Mouse (Mus musculus) liver, embryonic 11.5 days (tissue): ENCODE results near the gene Sec23a. TPM values are rescaled to one million over a fixed set of nuclear protein-coding genes. Genes with fewer than 3 reads are reported as not detected.

Experiments
- ATAC-seq: fragments of 200-750 bp; cut with Nextera tagmentation; replicated peaks from 2 replicates; pipeline ENCODE4 v1.8.0; 2017; ENCODE audit warnings: moderate number of reproducible peaks, mild to moderate bottlenecking, moderate TSS enrichment, moderate library complexity; ENCODE audit not compliant: low FRiP score
- DNase-seq: peaks from one replicate; pipeline ENCODE4 v3.0.0-alpha.2; 2017; ENCODE audit warnings: low spot score
- H3K27ac ChIP-seq: fragments of 300-500 bp; sonication (generic); 2 replicates; pipeline ENCODE4 v1.5.1; 2014; ENCODE audit warnings: mild to moderate bottlenecking, low read depth, low read length, control low read depth
- H3K27me3 ChIP-seq: fragments of 300-500 bp; sonication (generic); replicated peaks from 2 replicates; pipeline ENCODE4 v1.6.1; 2014; ENCODE audit warnings: low read length, mixed read lengths; ENCODE audit not compliant: control insufficient read depth, insufficient read depth
- H3K36me3 ChIP-seq: fragments of 300-500 bp; sonication (generic); 2 replicates; pipeline ENCODE4 v1.6.1; 2014; ENCODE audit warnings: mild to moderate bottlenecking, low read length, moderate library complexity, mixed read lengths; ENCODE audit not compliant: control insufficient read depth, insufficient read depth
- H3K4me1 ChIP-seq: fragments of 300-500 bp; sonication (generic); replicated peaks from 2 replicates; pipeline ENCODE4 v1.6.1; 2014; ENCODE audit warnings: low read length, mixed read lengths; ENCODE audit not compliant: control insufficient read depth, insufficient read depth
- H3K4me2 ChIP-seq: fragments of 300-500 bp; sonication (generic); 2 replicates; pipeline ENCODE4 v1.6.1; 2014; ENCODE audit warnings: mild to moderate bottlenecking, control low read depth, moderate library complexity
- H3K4me3 ChIP-seq: fragments of 300-500 bp; sonication (generic); 2 replicates; pipeline ENCODE4 v1.5.1; 2014; ENCODE audit warnings: low read depth, low read length, control low read depth
- H3K9ac ChIP-seq: fragments of 300-500 bp; sonication (generic); 2 replicates; pipeline ENCODE4 v1.6.1; 2014; ENCODE audit warnings: low read depth, low read length, control low read depth
- H3K9me3 ChIP-seq: fragments of 300-500 bp; sonication (generic); 2 replicates; pipeline ENCODE4 v1.6.1; 2016; ENCODE audit warnings: low read length, inconsistent platforms, mixed read lengths; ENCODE audit not compliant: control insufficient read depth
- WGBS: fragments of 180-500 bp; shearing (Covaris S2); extraction: QIAGEN DNeasy Blood & Tissue Kit; methylation state at CpG from one replicate; pipeline ENCODE4 v1.1.7; 2014; 5-methylcytosine and 5-hydroxymethylcytosine counted together
- polyA plus RNA-seq: library from polyadenylated mRNA; unstranded; fragments of >200 nt; fragmentation: Nextera tagmentation; extraction: Ambion mirVana; gene quantifications from 2 replicates; pipeline ENCODE4 v1.2.1, GENCODE M21; 2014

The Sec23a gene
- polyA plus RNA-seq, 1 experiment from 2014 or later: 42.5 TPM

DNA sequence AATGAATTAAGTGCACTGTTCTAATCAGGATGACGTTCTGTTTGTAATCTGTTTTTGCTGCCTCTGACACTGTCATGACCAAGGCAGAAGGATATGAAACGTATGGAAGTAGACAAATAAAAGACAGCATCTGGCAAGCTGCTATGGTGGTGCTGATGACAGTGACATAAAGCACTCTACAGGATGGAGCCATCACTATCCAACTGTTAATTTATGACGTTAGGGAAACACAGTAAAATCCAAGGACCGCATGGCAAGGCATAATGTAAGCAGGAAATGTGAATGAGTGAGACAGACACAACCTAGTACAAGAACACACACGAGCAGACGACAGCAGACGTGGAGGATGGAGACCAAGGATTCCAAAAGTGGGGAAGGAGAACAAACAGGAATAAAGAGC, 55.2 kb downstream of the Sec23a start:
- Histone ChIP-seq H3K36me3 (no peaks in the 10 kb centered on the region), H3K4me3 (no peak overlapping the region), H3K27ac (no peak overlapping the region), H3K4me2 (no peak overlapping the region), H3K4me1 (no peaks in the 10 kb centered on the region), H3K27me3 (no peaks in the 10 kb centered on the region), H3K9me3 (no peaks in the 10 kb centered on the region), H3K9ac (no peak overlapping the region)
- DNase-seq (no peak), ATAC-seq (no peak)
- WGBS: 71% methylated on average over 7 of the region's 7 CpGs

GRCm38 (mm10) chr12:58956162-58956561, 55.7 kb downstream of the Sec23a start:
- no peak overlapping the region for H3K9ac ChIP-seq
- no peaks in the 10 kb centered on the region for H3K4me1 ChIP-seq
- ATAC-seq (no peak; the same call in 1 of the 2 replicates), DNase-seq (no peak)
- no peaks in the 10 kb centered on the region for H3K27me3 ChIP-seq
- no peak overlapping the region for H3K4me3 ChIP-seq
- H3K4me2 ChIP-seq: no peak overlapping the region
- WGBS: 79% methylated on average over 7 of the region's 7 CpGs
- no peaks in the 10 kb centered on the region for H3K9me3 ChIP-seq
- no peak overlapping the region for H3K27ac ChIP-seq
- no peaks in the 10 kb centered on the region for H3K36me3 ChIP-seq

DNA sequence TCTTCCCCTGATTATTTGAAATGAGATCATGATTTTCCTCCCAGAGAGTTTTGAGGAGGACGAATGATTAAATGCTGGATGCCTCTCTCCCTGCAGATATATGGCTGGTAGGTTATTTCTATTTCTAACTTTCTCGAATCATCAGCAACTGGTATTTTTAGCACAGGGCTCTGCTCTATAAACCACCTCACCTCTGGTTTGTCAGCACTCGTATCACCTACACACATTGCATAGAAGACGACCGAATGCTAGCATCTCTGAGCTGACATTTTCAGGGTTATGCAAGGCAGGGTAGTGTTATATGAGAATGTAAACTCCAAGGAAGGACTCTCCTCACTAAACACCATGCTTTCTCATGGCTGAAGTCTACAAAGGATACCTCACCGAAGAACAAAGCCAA, 63.9 kb downstream of the Sec23a start:
- no peaks in the 10 kb centered on the region for H3K27me3 ChIP-seq
- H3K4me3 ChIP-seq: no peak overlapping the region
- no peak overlapping the region for H3K4me2 ChIP-seq
- no peak overlapping the region for H3K27ac ChIP-seq
- ATAC-seq (no peak), DNase-seq (no peak)
- WGBS: 77% methylated on average over 6 of the region's 6 CpGs
- no peaks in the 10 kb centered on the region for H3K36me3 ChIP-seq
- no peaks in the 10 kb centered on the region for H3K9me3 ChIP-seq
- no peak overlapping the region for H3K9ac ChIP-seq
- H3K4me1 ChIP-seq: no peaks in the 10 kb centered on the region

GRCm38 (mm10) chr12:58947231-58947630, 64.6 kb downstream of the Sec23a start:
- no peak overlapping the region for H3K4me2 ChIP-seq
- 17% methylated on average over 4 of the region's 4 CpGs for WGBS
- H3K27me3 ChIP-seq: no peaks in the 10 kb centered on the region

DNA sequence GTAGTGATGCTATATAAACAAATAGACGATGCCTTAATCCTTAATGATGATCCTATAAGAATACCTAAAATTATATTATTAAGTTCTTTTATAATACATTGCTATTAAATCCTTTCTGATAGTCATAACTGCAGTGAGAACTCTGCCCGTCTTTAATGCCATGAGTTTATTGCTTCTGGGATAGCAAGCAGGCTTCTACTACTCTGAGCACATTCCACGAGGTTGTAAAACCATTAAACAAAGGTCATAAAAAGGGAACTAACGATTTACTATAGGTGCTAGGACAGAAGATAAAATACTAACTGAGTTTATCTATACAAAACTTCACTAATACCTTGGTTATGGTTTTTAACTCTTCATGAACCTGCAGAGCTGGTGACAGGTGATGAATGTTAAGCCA, 69.3 kb downstream of the Sec23a start:
- DNase-seq (no peak), ATAC-seq (no peak)
- Histone ChIP-seq H3K4me1 (no peaks in the 10 kb centered on the region), H3K4me3 (no peak overlapping the region), H3K4me2 (no peak overlapping the region), H3K9ac (no peak overlapping the region), H3K27ac (no peak overlapping the region), H3K27me3 (no peaks in the 10 kb centered on the region), H3K9me3 (no peaks in the 10 kb centered on the region), H3K36me3 (no peaks in the 10 kb centered on the region)
- WGBS: 69% methylated on average over 4 of the region's 4 CpGs

More at GRCm38 (mm10) chr12:58947231-58947630, 64.6 kb downstream of the Sec23a start:
- Histone ChIP-seq H3K27ac (no peak overlapping the region), H3K36me3 (no peaks in the 10 kb centered on the region), H3K4me1 (no peaks in the 10 kb centered on the region), H3K9ac (no peak overlapping the region), H3K9me3 (no peaks in the 10 kb centered on the region), H3K4me3 (no peak overlapping the region)
- no peak for DNase-seq
- ATAC-seq: no peak

- Histone ChIP-seq H3K9me3 (no peaks in the 10 kb centered on the region), H3K36me3 (no peaks in the 10 kb centered on the region), H3K4me3 (no peak overlapping the region), H3K27me3 (no peaks in the 10 kb centered on the region), H3K27ac (no peak overlapping the region), H3K9ac (no peak overlapping the region), H3K4me2 (no peak overlapping the region), H3K4me1 (no peaks in the 10 kb centered on the region)
- WGBS: 23% methylated on average over 4 of the region's 4 CpGs
- DNase-seq (no peak), ATAC-seq (no peak)
These were observed 77.2 kb downstream of the Sec23a start for GRCm38 (mm10) chr12:58934580-58934979.

- Histone ChIP-seq H3K36me3 (no peaks in the 10 kb centered on the region), H3K4me1 (no peaks in the 10 kb centered on the region), H3K4me2 (no peak overlapping the region), H3K9ac (no peak overlapping the region), H3K4me3 (no peak overlapping the region), H3K27me3 (no peaks in the 10 kb centered on the region), H3K27ac (no peak overlapping the region), H3K9me3 (no peaks in the 10 kb centered on the region)
- ATAC-seq (no peak), DNase-seq (no peak)
- WGBS: 87% methylated on average over 15 of the region's 15 CpGs
These were observed 86.8 kb downstream of the Sec23a start for GRCm38 (mm10) chr12:58924996-58925395.

GRCm38 (mm10) chr12:58924025-58924424, 87.8 kb downstream of the Sec23a start:
- Histone ChIP-seq H3K9ac (no peak overlapping the region), H3K9me3 (no peaks in the 10 kb centered on the region), H3K27ac (no peak overlapping the region), H3K4me1 (no peaks in the 10 kb centered on the region), H3K4me2 (no peak overlapping the region), H3K36me3 (no peaks in the 10 kb centered on the region), H3K27me3 (no peaks in the 10 kb centered on the region), H3K4me3 (no peak overlapping the region)
- DNase-seq: no peak
- ATAC-seq: no peak
- WGBS: 64% methylated on average over 3 of the region's 3 CpGs

DNA sequence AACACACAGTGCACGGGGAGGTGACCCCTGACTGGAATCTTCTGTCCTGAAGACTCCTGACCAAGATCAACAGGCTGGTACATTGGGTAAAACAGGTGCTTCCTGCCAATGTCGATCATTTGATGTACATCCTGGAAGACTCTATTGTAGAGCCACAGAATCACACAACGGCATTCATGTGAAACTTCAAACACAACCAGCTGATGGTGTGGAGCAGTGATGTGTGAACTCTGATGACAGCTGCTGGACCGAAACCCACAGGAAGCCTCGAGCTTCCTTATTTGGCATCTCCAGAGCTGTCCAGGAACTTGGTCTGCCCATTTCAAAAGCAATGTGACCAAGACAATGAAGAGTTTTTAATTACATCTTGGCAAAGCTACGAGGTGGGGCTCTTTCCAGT, 91.0 kb downstream of the Sec23a start:
- DNase-seq (no peak), ATAC-seq (no peak)
- H3K27ac ChIP-seq: no peak overlapping the region
- 55% methylated on average over 6 of the region's 6 CpGs for WGBS
- H3K4me3 ChIP-seq: no peak overlapping the region
- no peaks in the 10 kb centered on the region for H3K27me3 ChIP-seq
- H3K9ac ChIP-seq: no peak overlapping the region
- no peaks in the 10 kb centered on the region for H3K4me1 ChIP-seq
- H3K9me3 ChIP-seq: no peaks in the 10 kb centered on the region
- H3K36me3 ChIP-seq: no peaks in the 10 kb centered on the region
- no peak overlapping the region for H3K4me2 ChIP-seq
